Mouse (Mus musculus) olfactory bulb, adult 2 months (tissue): ENCODE measurements around the gene Gna12.

Experiments
- CTCF ChIP-seq: fragments of 200-500 bp; IDR thresholded peaks from 2 replicates; pipeline ENCODE4 v1.5.1; 2012; ENCODE audit warnings: low read depth, mild to moderate bottlenecking, low read length, moderate library complexity; ENCODE audit not compliant: insufficient read depth
- POLR2A ChIP-seq: fragments of 200-500 bp; IDR thresholded peaks from 2 replicates; pipeline ENCODE4 v1.6.1; 2012; ENCODE audit warnings: mild to moderate bottlenecking, low read depth, low read length, moderate library complexity; ENCODE audit not compliant: insufficient read depth

DNA sequence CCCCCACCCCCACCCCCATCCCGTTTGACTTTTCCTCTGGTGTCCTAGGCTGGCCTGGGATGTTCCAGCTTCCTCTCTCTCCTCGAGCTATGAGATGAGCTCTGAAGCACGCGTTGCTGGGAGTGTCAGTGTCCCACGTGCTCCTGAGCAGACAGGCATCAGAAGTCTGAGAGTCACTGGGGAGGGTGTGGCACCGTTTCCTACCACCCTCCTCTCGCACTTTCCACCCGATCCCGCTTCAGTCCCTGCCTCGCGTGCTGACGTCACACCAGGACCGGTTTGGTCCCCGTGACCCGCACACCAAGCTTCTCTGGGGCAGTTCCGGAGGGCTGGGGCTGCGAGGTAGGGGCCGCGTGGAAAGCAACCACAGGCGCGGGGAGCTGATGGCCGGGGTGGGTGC, 94.9 kb downstream of the Gna12 start:
- no peak for TF ChIP-seq CTCF
- TF ChIP-seq POLR2A = no peak
